Mouse (Mus musculus) pancreas, adult 10 weeks (tissue): ENCODE results near the gene Ceacam19. TPM values are rescaled to one million over a fixed set of nuclear protein-coding genes. Genes with fewer than 3 reads are reported as not detected.

ENCODE experiments used
- polyA plus RNA-seq: library from polyadenylated mRNA; stranded (reverse); fragments of 350-450 nt; fragmentation: Illumina TruSeq; extraction: RNeasy Lipid Tissue Mini Kit (QIAGEN cat#74804); gene quantifications from one replicate; pipeline ENCODE4 v1.2.3, GENCODE M21; 2015; ENCODE audit warnings: low read depth, low replicate concordance; ENCODE audit not compliant: insufficient read depth

The Ceacam19 gene
- not detected for polyA plus RNA-seq

GRCm38 (mm10) chr7:19887849-19888248, at the start of gene Ceacam19:
Gene Ceacam19, minus strand, starts transcription at chr7:19887965.

GRCm38 (mm10) chr7:19920506-19921261, 32.9 kb upstream of the Ceacam19 start, which contains the start of gene Pvr:
Gene Pvr, minus strand, starts transcription at chr7:19921160.

GRCm38 (mm10) chr7:19861199-19861598, 26.6 kb downstream of the Ceacam19 start, which contains the start of gene Ceacam16:
Gene Ceacam16, minus strand, starts transcription at chr7:19861299.

GRCm38 (mm10) chr7:19851858-19852570, 35.8 kb downstream of the Ceacam19 start, which contains the start of gene Gm19345:
Gene Gm19345, plus strand, starts transcription at chr7:19852003.

Other genes starting within 250 kb of the Ceacam19 start
- 22.6 TPM for gene Clptm1, start 222.9 kb downstream of the Ceacam19 start, polyA plus RNA-seq
- not detected for gene Apoc2, start 210.0 kb downstream of the Ceacam19 start, polyA plus RNA-seq
- gene Gm44805, start 206.5 kb downstream of the Ceacam19 start, polyA plus RNA-seq = not detected
- not detected for gene Apoc4, start 206.5 kb downstream of the Ceacam19 start, polyA plus RNA-seq
- gene Apoc1, start 195.3 kb downstream of the Ceacam19 start, polyA plus RNA-seq = 15.3 TPM
- 298 TPM for gene Apoe, start 188.8 kb downstream of the Ceacam19 start, polyA plus RNA-seq
- gene Tomm40, start 172.5 kb downstream of the Ceacam19 start, polyA plus RNA-seq = 10.2 TPM
- 7.7 TPM for gene Nectin2, start 137.5 kb downstream of the Ceacam19 start, polyA plus RNA-seq
- gene Bcam, start 116.9 kb downstream of the Ceacam19 start, polyA plus RNA-seq = 37.8 TPM
- 4.5 TPM for gene Cblc, start 91.2 kb downstream of the Ceacam19 start, polyA plus RNA-seq
- gene Bcl3, start 65.2 kb downstream of the Ceacam19 start, polyA plus RNA-seq = 11.1 TPM
- not detected for gene Gm19345, start 36.0 kb downstream of the Ceacam19 start, polyA plus RNA-seq
- gene Ceacam16, start 26.7 kb downstream of the Ceacam19 start, polyA plus RNA-seq = not detected
- 5.6 TPM for gene Pvr, start 33.2 kb upstream of the Ceacam19 start, polyA plus RNA-seq
- 0.96 TPM for gene Igsf23, start 62.8 kb upstream of the Ceacam19 start, polyA plus RNA-seq
- not detected for gene Ceacam20, start 77.4 kb upstream of the Ceacam19 start, polyA plus RNA-seq
- gene Nlrp9b, start 103.5 kb upstream of the Ceacam19 start, polyA plus RNA-seq = 0.39 TPM
- gene Vmn1r91, start 211.7 kb upstream of the Ceacam19 start, polyA plus RNA-seq = not detected
- gene Gm16442, start 234.6 kb upstream of the Ceacam19 start, polyA plus RNA-seq = not detected